Mouse (Mus musculus) inflammation-experienced regulatory T-cells (primary cell): ENCODE measurements around the gene Ptpn12. TPM values are rescaled to one million over a fixed set of nuclear protein-coding genes. Genes with fewer than 3 reads are reported as not detected.

ENCODE experiments used
- polyA plus RNA-seq, 2 experiments: library from polyadenylated mRNA; unstranded; fragments of 100-300 nt; shearing (Covaris generic); gene quantifications; one replicate each; pipeline ENCODE4 v1.2.1; 2017

The Ptpn12 gene
- polyA plus RNA-seq = 10 to 100 TPM in 1 of 2 experiments, 1 to 10 TPM in 1; 9.0 to 10.4 TPM

GRCm38 (mm10) chr5:21055820-21056531 is at the start of gene Ptpn12:
Gene Ptpn12, minus strand, starts transcription at chr5:21055911.

DNA sequence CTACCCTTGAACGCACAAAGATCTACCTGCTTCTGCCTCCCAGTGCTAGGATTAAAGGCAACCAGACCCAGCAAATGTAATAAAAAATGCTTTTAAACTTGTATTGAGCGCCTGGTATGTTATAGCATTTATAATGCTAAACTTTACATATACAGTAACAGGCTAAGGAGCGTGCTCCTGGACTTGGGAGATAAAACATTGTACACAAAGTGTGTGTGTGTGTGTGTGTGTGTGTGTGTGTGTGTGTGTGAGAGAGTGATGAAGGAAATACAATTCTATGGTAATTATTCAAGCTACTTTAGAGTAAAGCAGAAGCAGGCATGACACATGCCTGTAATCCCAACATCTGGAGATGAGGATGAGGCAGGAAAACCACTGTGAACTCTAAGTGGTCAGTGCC is 99.4 kb downstream of the Ptpn12 start, which contains the start of gene Rsbn1l:
TSS of gene Rsbn1l (minus strand) at position 101 of the 400 bp plus-strand sequence.

Other genes starting within 250 kb of the Ptpn12 start
- gene Phtf2, start 173.8 kb downstream of the Ptpn12 start, polyA plus RNA-seq = 10 to 100 TPM; 34.2 to 54.6 TPM
- gene Tmem60, start 173.7 kb downstream of the Ptpn12 start, polyA plus RNA-seq = 10 to 100 TPM; 38.3 to 46.5 TPM
- gene Rsbn1l, start 99.5 kb downstream of the Ptpn12 start, polyA plus RNA-seq = 10 to 100 TPM; 27.7 to 31.3 TPM
- gene Gsap, start 130.3 kb upstream of the Ptpn12 start, polyA plus RNA-seq = 10 to 100 TPM; 29.1 to 37.7 TPM